Mouse (Mus musculus) inflammation-experienced regulatory T-cells, adult 6 months (primary cell): Measurements from ENCODE around the gene Tbc1d5. TPM values are rescaled to one million over a fixed set of nuclear protein-coding genes. Genes with fewer than 3 reads are reported as not detected.
A peak's percentile ranks its signal among the peaks of the same experiment; 100 is the strongest.
"Not testable (repeated sequence)": the region's sequence is repeated elsewhere in the genome, so short reads cannot be mapped to it uniquely, and the experiment has no call there.

Source experiments
- ATAC-seq: one replicate; pipeline ENCODE4 v1.8.0; 2017
- polyA plus RNA-seq, 3 experiments: library from polyadenylated mRNA; unstranded; fragments of 100-300 nt; shearing (Covaris generic); gene quantifications; one replicate each; pipeline ENCODE4 v1.2.1; 2017

The Tbc1d5 gene
- polyA plus RNA-seq, 3 experiments from 2014 or later = 15.2 to 25.7 (median 23.3) TPM

- ATAC-seq = no peak
These were observed 440.7 kb downstream of the Tbc1d5 start for GRCm38 (mm10) chr17:50738476-50738875.

- ATAC-seq = no peak
These were observed 442.1 kb downstream of the Tbc1d5 start for GRCm38 (mm10) chr17:50737068-50737467.

GRCm38 (mm10) chr17:50735955-50736533 is 443.1 kb downstream of the Tbc1d5 start:
- ATAC-seq = no peak

- no peak for ATAC-seq
These were observed 443.7 kb downstream of the Tbc1d5 start for GRCm38 (mm10) chr17:50735382-50735954.

- no peak for ATAC-seq
These were observed 444.4 kb downstream of the Tbc1d5 start for GRCm38 (mm10) chr17:50734781-50735180.

- no peak for ATAC-seq
These were observed 445.8 kb downstream of the Tbc1d5 start for GRCm38 (mm10) chr17:50733390-50733789.

- ATAC-seq = peak; percentile 61
These were observed 447.3 kb downstream of the Tbc1d5 start for GRCm38 (mm10) chr17:50731876-50732275.

- ATAC-seq = peak; percentile 29
These were observed 448.3 kb downstream of the Tbc1d5 start for GRCm38 (mm10) chr17:50730896-50731295.

- ATAC-seq = peak; percentile 83
These were observed 449.6 kb downstream of the Tbc1d5 start for GRCm38 (mm10) chr17:50729577-50729976.

GRCm38 (mm10) chr17:50729031-50729430 is 450.1 kb downstream of the Tbc1d5 start:
- ATAC-seq = peak; percentile 1

- ATAC-seq = no peak
These were observed 452.9 kb downstream of the Tbc1d5 start for GRCm38 (mm10) chr17:50726265-50726664.

- ATAC-seq = no peak
These were observed 454.8 kb downstream of the Tbc1d5 start for GRCm38 (mm10) chr17:50724376-50724775.

- ATAC-seq = no peak
These were observed 461.6 kb downstream of the Tbc1d5 start for GRCm38 (mm10) chr17:50717586-50717985.

GRCm38 (mm10) chr17:50710497-50711222 is 468.5 kb downstream of the Tbc1d5 start:
- no peak for ATAC-seq

- not testable (repeated sequence) for ATAC-seq
These were observed 480.7 kb downstream of the Tbc1d5 start for GRCm38 (mm10) chr17:50698410-50698809.

- no peak for ATAC-seq
These were observed 491.0 kb downstream of the Tbc1d5 start for GRCm38 (mm10) chr17:50688135-50688534.

GRCm38 (mm10) chr17:50687670-50688069 is 491.5 kb downstream of the Tbc1d5 start:
- no peak for ATAC-seq

GRCm38 (mm10) chr17:50684960-50685645 is 494.0 kb downstream of the Tbc1d5 start:
- no peak for ATAC-seq
